Mouse (Mus musculus) ES-E14 (cell line): ENCODE data around the gene BC055324.

Source experiments
- CHD2 ChIP-seq: IDR thresholded peaks from 2 replicates; pipeline ENCODE4 v1.6.1; 2014; ENCODE audit warnings: mild to moderate bottlenecking, low read depth, low read length, inconsistent platforms
- HCFC1 ChIP-seq: IDR thresholded peaks from 2 replicates; pipeline ENCODE4 v1.6.1; 2012; ENCODE audit warnings: low read length, inconsistent platforms, borderline replicate concordance; ENCODE audit not compliant: insufficient read depth
- MAFK ChIP-seq: IDR thresholded peaks from 2 replicates; pipeline ENCODE4 v1.6.1; 2014; ENCODE audit warnings: mild to moderate bottlenecking, low read depth, low read length, inconsistent platforms; ENCODE audit not compliant: insufficient read depth
- ZC3H11A ChIP-seq: IDR thresholded peaks from 2 replicates; pipeline ENCODE4 v1.6.1; 2012; ENCODE audit warnings: low read depth, mild to moderate bottlenecking, inconsistent platforms, low read length, borderline replicate concordance
- ZNF384 ChIP-seq: IDR thresholded peaks from 2 replicates; pipeline ENCODE4 v1.6.1; 2012; ENCODE audit warnings: low read depth, low read length, inconsistent platforms

DNA sequence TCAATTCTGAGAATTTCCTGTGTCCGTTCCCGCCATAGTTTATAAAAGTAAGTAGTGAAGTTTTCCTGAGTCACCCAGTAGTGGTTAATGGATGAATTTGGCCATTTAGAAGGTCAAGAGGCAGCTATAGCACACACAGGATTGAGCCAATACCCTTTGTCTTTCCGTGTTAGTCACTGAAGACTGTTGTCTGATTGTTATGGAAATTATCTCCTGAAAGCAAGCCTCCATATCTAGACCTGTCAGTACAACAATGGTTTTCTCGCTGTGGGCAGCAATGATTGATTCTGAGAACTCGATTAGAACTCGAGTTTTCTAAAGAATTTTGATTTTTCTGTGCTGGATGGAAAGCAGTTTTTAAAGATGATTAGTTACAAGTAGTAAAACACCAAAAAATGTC is 25.2 kb upstream of the BC055324 start:
- TF ChIP-seq ZNF384 (no peak), MAFK (no peak), CHD2 (0 out of 2 replicates have a peak, but pooled peaks have one; percentile 19), ZC3H11A (no peak), HCFC1 (no peak)
